Mouse (Mus musculus) midbrain, embryonic 16.5 days (tissue): Measurements from ENCODE around the gene Mroh8. TPM values are rescaled to one million over a fixed set of nuclear protein-coding genes. Genes with fewer than 3 reads are reported as not detected.
"Not testable (repeated sequence)": the region's sequence is repeated elsewhere in the genome, so short reads cannot be mapped to it uniquely, and the experiment has no call there.

Experiments used
- ATAC-seq: fragments of 200-750 bp; cut with Nextera tagmentation; 2 replicates; pipeline ENCODE4 v1.8.0; 2017; ENCODE audit warnings: moderate TSS enrichment
- H3K27ac ChIP-seq: fragments of 300-500 bp; sonication (generic); 2 replicates; pipeline ENCODE4 v1.5.1; 2014; ENCODE audit warnings: mild to moderate bottlenecking, low read length, mixed read lengths
- H3K27me3 ChIP-seq: fragments of 300-500 bp; sonication (generic); 2 replicates; pipeline ENCODE4 v1.6.1; 2014; ENCODE audit warnings: low read depth, low read length, mixed read lengths; ENCODE audit not compliant: control insufficient read depth, insufficient read depth
- H3K36me3 ChIP-seq: fragments of 300-500 bp; sonication (generic); 2 replicates; pipeline ENCODE4 v1.6.1; 2014; ENCODE audit warnings: mild to moderate bottlenecking, low read length, moderate library complexity, mixed read lengths; ENCODE audit not compliant: control insufficient read depth, insufficient read depth
- H3K4me1 ChIP-seq: fragments of 300-500 bp; sonication (generic); 2 replicates; pipeline ENCODE4 v1.6.1; 2014; ENCODE audit warnings: mild to moderate bottlenecking, low read length, mixed read lengths; ENCODE audit not compliant: control insufficient read depth, insufficient read depth
- H3K4me2 ChIP-seq: fragments of 300-500 bp; sonication (generic); 2 replicates; pipeline ENCODE4 v1.6.1; 2014; ENCODE audit warnings: mild to moderate bottlenecking, low read length, mixed read lengths
- H3K4me3 ChIP-seq: fragments of 300-500 bp; sonication (generic); 2 replicates; pipeline ENCODE4 v1.5.1; 2014; ENCODE audit warnings: low read depth, mild to moderate bottlenecking, low read length, moderate library complexity, mixed read lengths
- H3K9ac ChIP-seq: fragments of 300-500 bp; sonication (generic); 2 replicates; pipeline ENCODE4 v1.6.1; 2014; ENCODE audit warnings: low read depth, low read length, mixed read lengths
- H3K9me3 ChIP-seq: fragments of 300-500 bp; sonication (generic); replicated peaks from 2 replicates; pipeline ENCODE4 v1.6.1; 2014; ENCODE audit warnings: mild to moderate bottlenecking, low read length, mixed read lengths; ENCODE audit not compliant: control insufficient read depth, poor library complexity, severe bottlenecking
- WGBS: fragments of 180-500 bp; shearing (Covaris S2); extraction: QIAGEN DNeasy Blood & Tissue Kit; methylation state at CpG from one replicate; pipeline ENCODE4 v1.1.7; 2014; 5-methylcytosine and 5-hydroxymethylcytosine counted together
- polyA plus RNA-seq: library from polyadenylated mRNA; unstranded; fragments of >200 nt; fragmentation: Nextera tagmentation; extraction: Ambion mirVana; gene quantifications from 2 replicates; pipeline ENCODE4 v1.2.1, GENCODE M21; 2015

The Mroh8 gene
- polyA plus RNA-seq, 1 experiment from 2014 or later, result 0.54 TPM

DNA sequence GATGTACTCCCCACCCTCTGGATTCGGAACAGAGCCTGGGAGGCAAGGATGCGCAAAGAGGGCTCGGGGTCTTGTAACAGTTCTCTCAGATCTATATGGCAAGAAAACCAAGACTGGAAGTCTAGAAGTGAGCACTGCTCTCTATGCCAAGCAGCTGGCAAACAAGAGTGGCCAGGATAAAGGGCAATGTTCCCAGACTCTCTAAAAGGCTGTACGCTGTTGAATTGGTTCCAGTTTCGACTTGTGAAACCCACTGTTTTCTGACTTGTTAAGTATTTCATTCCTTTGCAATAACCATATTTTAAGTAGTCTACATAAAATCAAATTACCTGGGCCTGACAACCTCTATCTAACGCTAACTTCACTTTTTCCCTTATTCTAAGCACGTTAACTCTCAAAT lies 67.6 kb downstream of the Mroh8 start:
- H3K4me1 ChIP-seq, result no peaks in the 10 kb centered on the region
- H3K9me3 ChIP-seq, result no peaks in the 10 kb centered on the region
- no peak overlapping the region for H3K4me3 ChIP-seq
- H3K9ac ChIP-seq, result no peak overlapping the region
- no peak for ATAC-seq
- WGBS, result 94% methylated on average over 7 of the region's 7 CpGs
- no peak overlapping the region for H3K4me2 ChIP-seq
- H3K27ac ChIP-seq, result no peak overlapping the region
- H3K27me3 ChIP-seq, result no peaks in the 10 kb centered on the region
- no peaks in the 10 kb centered on the region for H3K36me3 ChIP-seq

DNA sequence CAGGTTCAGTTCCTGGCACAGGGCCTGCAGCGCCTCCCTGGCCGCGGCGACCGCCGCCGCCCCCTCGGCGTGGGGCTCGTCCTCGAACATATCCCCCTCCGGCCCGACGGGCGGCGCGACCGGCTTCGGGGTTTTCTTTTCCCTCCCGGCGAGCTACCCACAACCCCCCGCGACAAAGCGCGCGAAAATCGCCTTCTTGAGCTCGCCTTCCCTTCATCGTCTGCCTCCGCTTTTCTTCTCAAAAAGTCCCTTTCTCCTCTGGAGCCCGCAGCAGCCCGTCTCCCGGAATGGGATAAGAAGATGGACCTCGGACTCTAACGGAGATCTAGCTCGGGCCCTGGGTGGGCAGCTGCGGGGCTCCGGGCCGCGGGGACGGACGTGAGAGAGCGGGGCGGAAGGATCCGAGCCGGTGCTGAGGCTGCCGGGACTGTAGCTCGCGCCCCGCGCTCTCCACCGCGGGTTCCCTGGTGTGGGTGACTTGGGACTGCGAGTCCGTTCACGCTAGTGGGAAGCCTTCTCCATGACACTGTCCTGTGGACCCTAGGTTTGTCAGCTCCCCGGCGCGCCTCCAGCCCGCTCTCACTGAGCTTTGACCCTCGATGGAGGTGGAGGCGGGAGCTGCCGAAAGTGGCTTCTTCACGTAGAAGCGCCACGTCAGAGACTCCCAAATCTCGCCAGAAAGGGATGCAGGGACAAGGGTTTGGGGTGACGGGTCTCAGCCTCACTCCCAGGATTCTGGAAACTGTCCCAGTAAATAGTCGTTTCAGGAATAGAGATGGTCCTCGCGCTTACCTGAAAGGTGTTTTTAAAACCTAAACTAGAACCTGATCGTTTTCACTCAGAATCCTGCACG lies 74.8 kb downstream of the Mroh8 start, which contains the start of gene Rbl1:
TSS of gene Rbl1 (minus strand) at position 169 of the 853 bp plus-strand sequence.
- no peaks in the 10 kb centered on the region for H3K36me3 ChIP-seq
- WGBS, result 1% methylated on average over 63 of the region's 73 CpGs
- peak within 1 kb of the TSS; percentile 60 for H3K4me2 ChIP-seq
- peak; percentile 91 for ATAC-seq
- H3K27ac ChIP-seq, result peak within 1 kb of the TSS; percentile 98
- H3K9me3 ChIP-seq, result no peaks in the 10 kb centered on the region
- H3K9ac ChIP-seq, result peak within 1 kb of the TSS; percentile 94
- no peaks in the 10 kb centered on the region for H3K27me3 ChIP-seq
- peak within 1 kb of the TSS; percentile 69 for H3K4me3 ChIP-seq
- peaks cover 6% of the 10 kb centered on the region; the same call in 1 of the 2 replicates for H3K4me1 ChIP-seq

DNA sequence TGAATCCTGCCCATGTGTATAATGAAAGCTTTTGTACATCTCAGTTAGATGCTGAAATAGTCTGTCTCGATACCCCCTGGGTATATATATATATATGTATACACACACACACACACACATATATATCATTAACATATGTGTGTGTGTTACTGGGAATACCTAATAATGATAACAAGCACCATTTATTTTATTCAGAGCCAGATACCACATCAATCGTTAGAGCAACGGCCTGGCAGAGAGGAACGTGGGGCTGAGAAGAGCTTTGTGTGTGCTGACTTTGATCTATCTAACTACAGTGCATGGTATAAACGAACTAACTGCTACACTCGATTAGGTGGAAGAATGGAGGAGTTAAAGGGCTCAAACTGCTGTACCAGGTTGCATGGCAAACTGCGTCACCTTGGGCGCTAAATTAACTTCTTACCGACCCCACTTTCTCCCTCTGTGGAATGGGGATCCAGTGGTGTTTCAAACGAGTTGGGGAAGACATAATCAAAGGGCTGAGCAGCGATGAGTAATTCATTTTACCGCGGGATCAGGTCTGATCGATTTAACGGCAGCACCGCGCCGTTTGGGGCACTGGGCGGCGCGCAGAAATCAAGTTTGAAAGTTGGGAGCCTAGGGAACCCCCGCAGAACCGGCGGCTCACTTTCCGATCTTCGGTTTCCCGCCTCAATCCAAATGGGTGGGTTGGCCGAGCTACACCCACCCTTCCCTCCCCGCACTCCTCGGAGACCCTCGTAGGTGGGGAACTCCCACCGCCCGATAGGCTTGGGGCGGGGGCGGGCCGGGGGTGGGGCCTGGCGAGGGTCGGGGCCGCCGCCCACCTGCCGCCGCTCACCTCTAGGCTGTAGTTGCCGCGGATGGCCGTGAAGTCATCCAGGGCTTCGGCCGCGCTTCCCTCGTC lies 75.6 kb downstream of the Mroh8 start:
- H3K4me1 ChIP-seq, result peaks cover 6% of the 10 kb centered on the region; the same call in 1 of the 2 replicates
- peaks cover 6% of the 10 kb centered on the region; the same call in 1 of the 2 replicates for H3K36me3 ChIP-seq
- peak overlapping the region; percentile 94 for H3K9ac ChIP-seq
- no peaks in the 10 kb centered on the region for H3K27me3 ChIP-seq
- peak overlapping the region; percentile 69 for H3K4me3 ChIP-seq
- peak overlapping the region; percentile 98 for H3K27ac ChIP-seq
- H3K9me3 ChIP-seq, result no peaks in the 10 kb centered on the region
- peak overlapping the region; percentile 60 for H3K4me2 ChIP-seq
- WGBS, result 1% methylated on average over 45 of the region's 49 CpGs
- ATAC-seq, result no peak; the same call in 1 of the 2 replicates

DNA sequence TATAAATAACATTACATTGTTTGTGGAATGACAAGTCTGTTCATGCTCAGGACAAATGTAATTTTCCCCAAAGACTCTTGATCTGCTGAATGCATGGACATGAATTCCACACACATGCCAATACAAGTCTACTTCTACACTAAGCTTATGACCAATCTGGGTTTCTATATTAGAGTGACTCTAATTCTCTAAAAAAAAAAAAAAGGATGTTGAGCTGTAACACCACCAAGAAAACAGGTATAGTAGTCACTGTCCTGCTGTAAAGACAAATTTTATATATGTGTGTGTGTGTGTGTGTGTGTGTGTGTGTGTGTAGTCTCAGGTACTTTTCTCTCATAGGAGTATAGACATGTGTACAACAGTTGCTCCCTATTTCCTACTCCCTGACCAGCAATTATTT lies 76.3 kb downstream of the Mroh8 start:
- Histone ChIP-seq H3K4me3 (peak overlapping the region; percentile 69; the same call in 1 of the 2 replicates), H3K9ac (no peak overlapping the region), H3K4me2 (peak overlapping the region; percentile 60), H3K36me3 (peaks cover 6% of the 10 kb centered on the region; the same call in 1 of the 2 replicates), H3K4me1 (peaks cover 6% of the 10 kb centered on the region; the same call in 1 of the 2 replicates), H3K27me3 (no peaks in the 10 kb centered on the region), H3K27ac (no peak overlapping the region), H3K9me3 (no peaks in the 10 kb centered on the region)
- no peak for ATAC-seq

DNA sequence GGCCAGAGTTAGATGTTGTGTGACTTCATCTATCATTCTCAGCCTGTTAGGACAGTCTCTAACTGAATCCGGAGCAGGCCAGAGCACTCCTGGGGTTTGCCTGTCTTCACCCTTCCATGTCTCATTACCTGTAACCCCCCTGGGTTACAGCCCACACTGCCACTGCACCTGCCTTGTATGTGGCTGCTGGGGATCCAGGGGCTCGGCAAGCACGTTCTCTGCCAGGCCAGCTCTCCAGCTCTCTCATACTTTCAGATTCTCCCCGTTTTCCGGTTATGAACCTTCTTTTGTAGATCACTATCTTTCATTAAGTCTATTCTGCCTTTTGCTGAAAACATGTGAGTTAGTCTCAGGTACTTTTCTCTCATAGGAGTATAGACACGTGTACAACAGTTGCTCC lies 77.0 kb downstream of the Mroh8 start:
- no peak overlapping the region for H3K4me3 ChIP-seq
- H3K4me2 ChIP-seq, result no peak overlapping the region
- peaks cover 6% of the 10 kb centered on the region; the same call in 1 of the 2 replicates for H3K4me1 ChIP-seq
- peaks cover 6% of the 10 kb centered on the region; the same call in 1 of the 2 replicates for H3K36me3 ChIP-seq
- 85% methylated on average over 6 of the region's 6 CpGs for WGBS
- H3K9me3 ChIP-seq, result no peaks in the 10 kb centered on the region
- no peak for ATAC-seq
- no peak overlapping the region for H3K9ac ChIP-seq
- H3K27me3 ChIP-seq, result no peaks in the 10 kb centered on the region
- no peak overlapping the region for H3K27ac ChIP-seq

DNA sequence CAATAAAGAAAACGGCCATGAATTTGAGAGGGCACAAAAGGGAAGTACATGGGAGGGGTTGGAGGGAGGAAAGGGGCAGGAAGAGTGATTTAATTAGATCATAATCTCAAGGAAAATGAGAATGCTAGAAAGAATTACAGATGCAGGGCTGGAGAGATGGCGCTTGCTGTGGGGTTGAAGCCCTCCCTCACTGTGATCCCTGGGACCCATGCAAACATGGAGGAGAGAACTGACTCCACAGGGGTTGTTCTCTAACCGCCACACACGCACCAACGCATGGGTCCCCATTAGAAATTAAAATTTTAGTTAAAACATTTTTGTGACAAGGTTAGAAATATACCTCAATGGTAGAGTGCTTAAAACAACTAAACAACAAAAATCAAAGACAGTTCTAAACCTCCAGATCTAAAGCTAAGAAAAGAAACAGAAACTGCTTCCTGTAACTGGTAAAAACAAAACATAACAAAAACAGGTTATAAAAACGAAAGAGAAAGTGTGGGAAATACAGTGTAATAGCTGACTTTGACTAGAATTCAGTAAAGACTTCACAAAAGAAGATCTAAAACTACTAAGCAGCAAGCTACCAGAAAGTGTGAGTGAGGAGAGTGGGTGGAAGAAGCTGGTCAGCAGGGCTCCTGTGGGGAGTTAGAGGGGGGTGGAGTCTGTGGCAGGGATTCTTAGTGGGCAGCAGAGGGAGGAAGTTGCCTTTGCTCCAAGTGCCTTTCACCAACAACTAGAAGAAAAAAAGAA lies 78.1 kb downstream of the Mroh8 start:
- no peak overlapping the region for H3K9ac ChIP-seq
- H3K4me3 ChIP-seq, result no peak overlapping the region
- no peak overlapping the region for H3K4me2 ChIP-seq
- H3K4me1 ChIP-seq, result peaks cover 6% of the 10 kb centered on the region; the same call in 1 of the 2 replicates
- ATAC-seq, result no peak
- H3K27me3 ChIP-seq, result no peaks in the 10 kb centered on the region
- 73% methylated on average over 6 of the region's 6 CpGs for WGBS
- peaks cover 11% of the 10 kb centered on the region for H3K36me3 ChIP-seq
- H3K9me3 ChIP-seq, result no peaks in the 10 kb centered on the region
- no peak overlapping the region for H3K27ac ChIP-seq

DNA sequence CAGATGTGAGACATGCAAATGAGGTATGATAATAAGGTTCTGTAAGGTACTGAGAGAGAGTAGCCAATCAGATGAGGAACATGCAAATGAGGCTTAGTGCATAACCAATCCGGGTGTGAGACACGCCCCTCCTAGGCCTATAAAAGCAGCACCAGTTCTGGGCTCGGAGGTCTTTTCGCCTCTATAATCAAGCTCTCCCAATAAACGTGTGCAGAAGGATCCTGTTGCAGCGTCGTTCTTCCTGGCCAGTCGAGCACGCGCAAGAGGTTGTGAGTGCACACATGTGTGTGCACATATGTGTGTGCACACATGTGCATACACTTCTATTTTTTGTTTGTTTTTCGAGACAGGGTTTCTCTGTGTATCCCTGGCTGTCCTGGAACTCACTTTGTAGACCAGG lies 80.9 kb downstream of the Mroh8 start:
- not testable (repeated sequence) for H3K9ac ChIP-seq, H3K4me2 ChIP-seq

DNA sequence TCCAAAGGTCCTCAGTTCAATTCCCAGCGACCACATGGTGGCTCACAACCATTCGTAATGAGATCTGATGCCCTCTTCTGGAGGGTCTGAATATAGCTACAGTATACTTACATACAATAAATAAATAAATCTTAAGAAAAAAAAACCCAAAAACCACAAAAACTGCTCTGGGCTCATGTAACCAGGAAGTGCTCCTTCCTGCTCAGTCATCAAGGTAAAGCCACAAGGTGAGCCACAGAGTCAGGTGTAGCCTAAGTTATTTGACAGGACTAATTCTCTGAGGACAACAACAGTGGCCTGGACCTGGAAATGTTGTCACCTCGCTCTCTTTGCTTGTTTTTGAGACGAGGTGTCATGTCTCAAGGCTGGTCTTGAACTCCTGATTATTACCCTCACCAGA lies 88.7 kb downstream of the Mroh8 start:
- H3K9me3 ChIP-seq, result no peaks in the 10 kb centered on the region
- peaks cover 21% of the 10 kb centered on the region for H3K36me3 ChIP-seq
- no peaks in the 10 kb centered on the region for H3K4me1 ChIP-seq
- H3K27me3 ChIP-seq, result no peaks in the 10 kb centered on the region
- no peak for ATAC-seq
- H3K4me3 ChIP-seq, result no peak overlapping the region
- H3K4me2 ChIP-seq, result no peak overlapping the region
- no peak overlapping the region for H3K27ac ChIP-seq
- WGBS, result 98% methylated on average over 4 of the region's 4 CpGs
- no peak overlapping the region for H3K9ac ChIP-seq

More for the DNA sequence above, 80.9 kb downstream of the Mroh8 start:
- ATAC-seq, H3K27me3 ChIP-seq, H3K27ac ChIP-seq, H3K4me1 ChIP-seq, H3K9me3 ChIP-seq, H3K4me3 ChIP-seq: not testable (repeated sequence)
- WGBS, result 96% methylated on average over 11 of the region's 11 CpGs
- H3K36me3 ChIP-seq, result peaks cover 13% of the 10 kb centered on the region
